8 mouse cellular contexts compared by ENCODE assay signal in genomic region chr3:107793300-107794201, GRCm38 (mm10). TPM values are rescaled to one million over a fixed set of nuclear protein-coding genes. Genes with fewer than 3 reads are reported as not detected.
A peak's percentile ranks its signal among the peaks of the same experiment; 100 is the strongest.
DNase-seq lines count a peak whose midpoint lies in the region; ATAC-seq and TF ChIP-seq lines count a peak whose summit lies in the region.

No protein-coding gene starts in this region.

- H3K4me1 ChIP-seq in heart, embryonic 11.5 days (ENCODE audit: control insufficient read depth, insufficient read depth, low read length) = peaks cover 18% of the 10 kb centered on the region
- peaks cover 17% of the 10 kb centered on the region for H3K4me1 ChIP-seq in kidney, embryonic 14.5 days (ENCODE audit: control insufficient read depth, insufficient read depth, low read length)
- H3K4me1 ChIP-seq in limb, embryonic 13.5 days = peaks cover 24% of the 10 kb centered on the region
- H3K4me1 ChIP-seq in neural tube, embryonic 13.5 days (replicated peaks) = peaks cover 28% of the 10 kb centered on the region
- H3K4me1 ChIP-seq in thymus, adult 2 months (replicated peaks; ENCODE audit: control insufficient read depth, insufficient read depth, low read length) = no peaks in the 10 kb centered on the region; the same call in 1 of the 2 replicates

- H3K27me3 ChIP-seq in heart, embryonic 11.5 days (ENCODE audit: control insufficient read depth, insufficient read depth, low read length) = no peaks in the 10 kb centered on the region
- H3K27me3 ChIP-seq in kidney, embryonic 14.5 days (ENCODE audit: control insufficient read depth, insufficient read depth, low read length) = no peaks in the 10 kb centered on the region
- H3K27me3 ChIP-seq in limb, embryonic 13.5 days = no peaks in the 10 kb centered on the region
- H3K27me3 ChIP-seq in neural tube, embryonic 13.5 days = no peaks in the 10 kb centered on the region
- no peaks in the 10 kb centered on the region for H3K27me3 ChIP-seq in thymus, adult 2 months (ENCODE audit: control insufficient read depth, insufficient read depth, low read length)

- ATAC-seq in heart, embryonic 11.5 days (replicated peaks; ENCODE audit: insufficient number of reproducible peaks, low FRiP score, low TSS enrichment) = peak; percentile 70
- peak; percentile 59 for ATAC-seq in kidney, embryonic 14.5 days (ENCODE audit: low FRiP score, low TSS enrichment)
- peak; percentile 82 for ATAC-seq in limb, embryonic 13.5 days (ENCODE audit: low FRiP score, low read depth)
- ATAC-seq in neural tube, embryonic 13.5 days (ENCODE audit: low read depth) = peak; percentile 73
- ATAC-seq in granulocyte monocyte progenitor cell, adult 5-6 weeks (replicated peaks; ENCODE audit: poor library complexity, severe bottlenecking) = no peak

- peak overlapping the region; percentile 83 for H3K27ac ChIP-seq in heart, embryonic 11.5 days (ENCODE audit: low read depth, low read length)
- peak overlapping the region; percentile 85 for H3K27ac ChIP-seq in kidney, embryonic 14.5 days (ENCODE audit: low read depth, low read length)
- H3K27ac ChIP-seq in limb, embryonic 13.5 days = peak overlapping the region; percentile 95
- peak overlapping the region; percentile 49 for H3K27ac ChIP-seq in neural tube, embryonic 13.5 days (replicated peaks)
- no peak overlapping the region for H3K27ac ChIP-seq in thymus, adult 2 months (ENCODE audit: control insufficient read depth, insufficient read depth, low read length)

- peak overlapping the region; percentile 16; the same call in 1 of the 2 replicates for H3K9ac ChIP-seq in heart, embryonic 11.5 days (ENCODE audit: low read depth, low read length)
- no peak overlapping the region for H3K9ac ChIP-seq in kidney, embryonic 14.5 days (ENCODE audit: low read depth, low read length)
- peak overlapping the region; percentile 58 for H3K9ac ChIP-seq in limb, embryonic 13.5 days
- no peak overlapping the region for H3K9ac ChIP-seq in neural tube, embryonic 13.5 days

- H3K36me3 ChIP-seq in heart, embryonic 11.5 days (ENCODE audit: control insufficient read depth, insufficient read depth, low read length) = no peaks in the 10 kb centered on the region
- H3K36me3 ChIP-seq in kidney, embryonic 14.5 days (ENCODE audit: control insufficient read depth, insufficient read depth, low read length) = no peaks in the 10 kb centered on the region
- no peaks in the 10 kb centered on the region for H3K36me3 ChIP-seq in limb, embryonic 13.5 days
- no peaks in the 10 kb centered on the region for H3K36me3 ChIP-seq in neural tube, embryonic 13.5 days
- H3K36me3 ChIP-seq in thymus, adult 2 months (ENCODE audit: control insufficient read depth, insufficient read depth, low read length) = no peaks in the 10 kb centered on the region

- no peaks in the 10 kb centered on the region for H3K9me3 ChIP-seq in heart, embryonic 11.5 days (replicated peaks; ENCODE audit: control insufficient read depth, low read length)
- H3K9me3 ChIP-seq in kidney, embryonic 14.5 days (ENCODE audit: control insufficient read depth, low read length) = no peaks in the 10 kb centered on the region
- H3K9me3 ChIP-seq in limb, embryonic 13.5 days = no peaks in the 10 kb centered on the region
- H3K9me3 ChIP-seq in neural tube, embryonic 13.5 days = no peaks in the 10 kb centered on the region

- H3K4me2 ChIP-seq in heart, embryonic 11.5 days = peak overlapping the region; percentile 37
- peak overlapping the region; percentile 15 for H3K4me2 ChIP-seq in kidney, embryonic 14.5 days (replicated peaks; ENCODE audit: low read depth, low read length)
- peak overlapping the region; percentile 41 for H3K4me2 ChIP-seq in limb, embryonic 13.5 days (replicated peaks)
- peak overlapping the region; percentile 13; the same call in 1 of the 2 replicates for H3K4me2 ChIP-seq in neural tube, embryonic 13.5 days

- TF ChIP-seq POLR2A in thymus, adult 2 months (IDR thresholded peaks at IDR 0.05; ENCODE audit: control insufficient read depth, extremely low read depth, insufficient read depth, low read length, poor library complexity) = no peak

- no peak overlapping the region for H3K4me3 ChIP-seq in heart, embryonic 11.5 days (ENCODE audit: low read depth, low read length)
- no peak overlapping the region for H3K4me3 ChIP-seq in kidney, embryonic 14.5 days (ENCODE audit: low read length)
- H3K4me3 ChIP-seq in limb, embryonic 13.5 days = no peak overlapping the region
- H3K4me3 ChIP-seq in neural tube, embryonic 13.5 days = no peak overlapping the region
- H3K4me3 ChIP-seq in thymus, adult 2 months (ENCODE audit: control insufficient read depth, insufficient read depth, low read length) = no peak overlapping the region

- TF ChIP-seq CTCF in thymus, adult 2 months (IDR thresholded peaks at IDR 0.05; ENCODE audit: borderline replicate concordance, control insufficient read depth, extremely low read depth, insufficient read depth, low read length, poor library complexity) = no peak

- DNase-seq in adipocyte (ENCODE audit: low spot score) = peak; percentile 83
- peak; percentile 79 for DNase-seq in fibroblast of lung, adult 2 months (ENCODE audit: low read depth)
- DNase-seq in thymus, adult 2 months = no peak

- WGBS in heart, embryonic 11.5 days (ENCODE audit: insufficient replicate concordance) = 13% methylated on average over 10 of the region's 10 CpGs
- WGBS in kidney, embryonic 14.5 days = 8% methylated on average over 10 of the region's 10 CpGs
- 17% methylated on average over 10 of the region's 10 CpGs for WGBS in limb, embryonic 13.5 days
- 23% methylated on average over 10 of the region's 10 CpGs for WGBS in neural tube, embryonic 13.5 days
- 88% methylated on average over 10 of the region's 10 CpGs for WGBS in thymus, adult 2 months

RNA-seq across cellular contexts. Expression of gene Csf1, which starts 33.3 kb away (rescaled TPM):
- 10.7 and 11.0 TPM in 2 replicates for polyA plus RNA-seq in heart, embryonic 11.5 days (2014; fragmentation: Nextera tagmentation; extraction: Ambion mirVana)
- 3.9 and 8.5 TPM in 2 replicates for polyA plus RNA-seq in kidney, embryonic 14.5 days (2014; fragmentation: Nextera tagmentation; extraction: Ambion mirVana)
- 8.8 and 10.2 TPM in 2 replicates for polyA plus RNA-seq in limb, embryonic 13.5 days (2015; fragmentation: Nextera tagmentation; extraction: Ambion mirVana)
- 7.9 and 8.4 TPM in 2 replicates for polyA plus RNA-seq in neural tube, embryonic 13.5 days (2015; fragmentation: Nextera tagmentation; extraction: Ambion mirVana)
- 10.7 and 12.5 TPM in 2 replicates for polyA plus RNA-seq in thymus, adult 2 months (2012; rRNA removed)
- 6.4 and 7.2 TPM in 2 replicates for total RNA-seq in granulocyte monocyte progenitor cell, adult 5-6 weeks (2014; fragmentation: Nextera tagmentation)
- 2.1 and 2.9 TPM in 2 replicates for total RNA-seq in granulocyte monocyte progenitor cell, adult 5-6 weeks (2017)

Comparison
In these comparisons a context has a peak if more than half of its experiments do, and no peak if none do; other contexts are left out.
1. H3K9ac ChIP-seq: peak in heart, embryonic 11.5 days (single experiment) and limb, embryonic 13.5 days (single experiment); none in kidney, embryonic 14.5 days (single experiment) and neural tube, embryonic 13.5 days (single experiment).
2. Peak in every context shown above with its lines, with median percentiles within 50 percentile points of each other: H3K4me2 ChIP-seq.